Comparison of ENCODE assay signal across 11 mouse cellular contexts in the genomic region with DNA sequence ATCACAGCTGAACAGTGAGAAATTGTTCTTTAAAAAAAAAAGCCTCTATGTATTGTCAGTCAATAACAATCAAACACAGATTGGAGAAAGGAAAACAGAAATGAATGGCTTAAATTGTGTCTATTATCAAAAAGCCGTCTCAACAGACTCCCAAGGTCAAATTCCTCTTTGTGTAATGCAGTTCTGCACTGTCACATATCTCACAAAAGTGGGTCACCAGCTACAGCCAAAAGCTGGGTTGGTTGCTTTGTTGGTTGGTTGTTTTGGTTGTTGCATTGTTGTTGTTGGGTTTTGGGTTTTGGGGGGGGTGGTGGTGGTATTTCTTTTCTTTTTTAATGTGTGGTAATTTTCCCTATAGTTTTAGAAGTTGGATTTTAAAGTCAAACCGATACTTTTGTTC. TPM values are rescaled to one million over a fixed set of nuclear protein-coding genes. Genes with fewer than 3 reads are reported as not detected.
DNase-seq lines count a peak whose midpoint lies in the region; ATAC-seq and TF ChIP-seq lines count a peak whose summit lies in the region.
"Had no signal": no experiment of that assay in that cellular context is flagged by ENCODE, and none has a peak within 500 bp of the region (broad histone marks: within the 10 kb centered on the region; RNA-seq: fewer than 3 reads in every experiment).

No protein-coding gene starts in this region.

- no peak overlapping the region for H3K4me3 ChIP-seq in heart, postnatal 0 days (ENCODE audit: low read depth, low read length)
- no peak overlapping the region for H3K4me3 ChIP-seq in cortical plate, adult 2 months (ENCODE audit: insufficient read depth, low read length)
- H3K4me3 ChIP-seq in hindbrain, embryonic 10.5 days = no peak overlapping the region
- H3K4me3 ChIP-seq in midbrain, embryonic 14.5 days (replicated peaks; ENCODE audit: low read depth, low read length) = no peak overlapping the region
- H3K4me3 ChIP-seq: liver, embryonic 15.5 days; stomach, embryonic 15.5 days had no signal

- H3K9ac ChIP-seq in heart, postnatal 0 days (replicated peaks; ENCODE audit: low read depth, low read length) = no peak overlapping the region
- H3K9ac ChIP-seq in midbrain, embryonic 14.5 days (replicated peaks; ENCODE audit: low read length) = no peak overlapping the region
- H3K9ac ChIP-seq: liver, embryonic 15.5 days; stomach, embryonic 15.5 days had no signal

- peak overlapping the region; percentile 82 for H3K27ac ChIP-seq in heart, postnatal 0 days (ENCODE audit: low read depth)
- 0 out of 2 replicates have a peak overlapping the region, but pooled peaks have one; percentile 76 for H3K27ac ChIP-seq in cortical plate, adult 2 months (ENCODE audit: insufficient read depth, low read length)
- H3K27ac ChIP-seq in hindbrain, embryonic 10.5 days = peak overlapping the region; percentile 89
- peak overlapping the region; percentile 69 for H3K27ac ChIP-seq in midbrain, embryonic 14.5 days (replicated peaks; ENCODE audit: low read depth, low read length)
- H3K27ac ChIP-seq: liver, embryonic 15.5 days had no signal

- no peaks in the 10 kb centered on the region for H3K27me3 ChIP-seq in heart, postnatal 0 days (ENCODE audit: control insufficient read depth, insufficient read depth, low read length)
- no peaks in the 10 kb centered on the region for H3K27me3 ChIP-seq in hindbrain, embryonic 10.5 days (ENCODE audit: insufficient read depth, poor library complexity, severe bottlenecking)
- H3K27me3 ChIP-seq in midbrain, embryonic 14.5 days (ENCODE audit: control insufficient read depth, insufficient read depth, low read length) = no peaks in the 10 kb centered on the region
- H3K27me3 ChIP-seq: Patski; stomach, embryonic 15.5 days had no signal

- no peaks in the 10 kb centered on the region for H3K36me3 ChIP-seq in heart, postnatal 0 days (replicated peaks; ENCODE audit: control insufficient read depth, insufficient read depth, low read length)
- H3K36me3 ChIP-seq in hindbrain, embryonic 10.5 days = no peaks in the 10 kb centered on the region
- H3K36me3 ChIP-seq in midbrain, embryonic 14.5 days (ENCODE audit: control insufficient read depth, insufficient read depth, low read length) = no peaks in the 10 kb centered on the region
- H3K36me3 ChIP-seq: liver, embryonic 15.5 days; stomach, embryonic 15.5 days had no signal

- H3K4me2 ChIP-seq in heart, postnatal 0 days (ENCODE audit: low read depth, low read length) = no peak overlapping the region
- no peak overlapping the region for H3K4me2 ChIP-seq in midbrain, embryonic 14.5 days (ENCODE audit: low read length)
- H3K4me2 ChIP-seq: liver, embryonic 15.5 days had no signal

- WGBS in heart, postnatal 0 days = 49% methylated on average over 2 of the region's 2 CpGs
- 41% methylated on average over 2 of the region's 2 CpGs for WGBS in hindbrain, embryonic 10.5 days
- WGBS in midbrain, embryonic 14.5 days = 17% methylated on average over 2 of the region's 2 CpGs

- ATAC-seq in heart, postnatal 0 days (ENCODE audit: insufficient read depth, low read depth) = no peak
- ATAC-seq in midbrain, embryonic 14.5 days (ENCODE audit: low FRiP score, low TSS enrichment) = no peak
- ATAC-seq: Patski had no signal

- no peaks in the 10 kb centered on the region for H3K9me3 ChIP-seq in heart, postnatal 0 days (replicated peaks; ENCODE audit: control insufficient read depth, low read length)
- H3K9me3 ChIP-seq in hindbrain, embryonic 10.5 days = no peaks in the 10 kb centered on the region
- peaks cover 2% of the 10 kb centered on the region; the same call in 1 of the 2 replicates for H3K9me3 ChIP-seq in midbrain, embryonic 14.5 days (ENCODE audit: control insufficient read depth, low read length)
- H3K9me3 ChIP-seq: liver, embryonic 15.5 days; stomach, embryonic 15.5 days had no signal

- intact Hi-C loops in heart, postnatal 25 days (cut with DNase I) = loop anchor here (10.0 kb wide), 1 partner anchor 797 kb away; no protein-coding TSS in a partner anchor

- H3K4me1 ChIP-seq in heart, postnatal 0 days (ENCODE audit: control insufficient read depth, insufficient read depth) = peaks cover 7% of the 10 kb centered on the region; the same call in 1 of the 2 replicates
- no peaks in the 10 kb centered on the region; the same call in 1 of the 2 replicates for H3K4me1 ChIP-seq in cortical plate, adult 2 months (ENCODE audit: control insufficient read depth, insufficient read depth, low read length)
- H3K4me1 ChIP-seq in hindbrain, embryonic 10.5 days (replicated peaks) = peaks cover 48% of the 10 kb centered on the region
- peaks cover 20% of the 10 kb centered on the region for H3K4me1 ChIP-seq in midbrain, embryonic 14.5 days (ENCODE audit: control insufficient read depth, insufficient read depth, low read length)
- H3K4me1 ChIP-seq: liver, embryonic 15.5 days had no signal

- no peak for TF ChIP-seq EP300 in heart, postnatal 0 days (IDR thresholded peaks at IDR 0.05; ENCODE audit: low read depth)

- DNase-seq in heart, postnatal 0 days (ENCODE audit: low spot score) = no peak
- no peak for DNase-seq in heart, postnatal 25 days (ENCODE audit: low spot score)
- DNase-seq in hindbrain, embryonic 10.5 days (ENCODE audit: low spot score) = no peak
- DNase-seq in midbrain, embryonic 14.5 days = no peak
- no peak for DNase-seq in thymus, postnatal 0 days (ENCODE audit: low spot score)
- no peak for DNase-seq in liver
- DNase-seq in layer of hippocampus, postnatal 25 days (ENCODE audit: extremely low spot score in 1 of 2, low spot score in 1 of 2) = no peak

- no peak for TF ChIP-seq CTCF in heart, postnatal 0 days (IDR thresholded peaks at IDR 0.05; ENCODE audit: low read depth)
- no peak for TF ChIP-seq CTCF in cortical plate, adult 2 months (IDR thresholded peaks at IDR 0.05; ENCODE audit: extremely low read depth, insufficient read depth, low read length)

- no peak for TF ChIP-seq POLR2A in cortical plate, adult 2 months (IDR thresholded peaks at IDR 0.05; ENCODE audit: extremely low read depth, insufficient read depth, low read length)

RNA-seq across cellular contexts. Expression of a gene that starts 34.1 kb away (rescaled TPM):
- 22.6 and 29.8 TPM in 2 replicates for total RNA-seq in heart, postnatal 0 days (2014; rRNA removed; ENCODE audit: low replicate concordance)
- polyA plus RNA-seq in heart, postnatal 0 days (2015; fragmentation: Nextera tagmentation; extraction: Ambion mirVana) = 28.3 and 28.8 TPM in 2 replicates
- total RNA-seq in heart, postnatal 25 days (2021) = 10 to 100 TPM; 16.5 to 16.8 TPM
- 19.2 and 20.4 TPM in 2 replicates for polyA plus RNA-seq in cortical plate, adult 2 months (2012; rRNA removed)
- polyA plus RNA-seq in hindbrain, embryonic 10.5 days (2016; fragmentation: Nextera tagmentation; extraction: Ambion mirVana) = 61.0 and 66.1 TPM in 2 replicates
- 48.3 and 50.0 TPM in 2 replicates for polyA plus RNA-seq in midbrain, embryonic 14.5 days (2014; fragmentation: Nextera tagmentation; extraction: Ambion mirVana)
- 67.9 and 68.5 TPM in 2 replicates for polyA plus RNA-seq in thymus, postnatal 0 days (2015; fragmentation: Nextera tagmentation; extraction: Ambion mirVana)
- total RNA-seq in layer of hippocampus, postnatal 25 days (2021) = 10 to 100 TPM; 34.3 to 42.3 TPM
